Mouse (Mus musculus): ENCODE measurements at regions not wholly inside any gene's neighbourhood (a gene's known extent, or its start where the extent isn't known, plus 50 kb on each side); places are given as distances from the start of the nearest gene placed in this dataset.

GRCm38 (mm10) chr9:47909051-47909450 is 252.8 kb upstream of the Nxpe4 start:
- no peak for DNase-seq

DNA sequence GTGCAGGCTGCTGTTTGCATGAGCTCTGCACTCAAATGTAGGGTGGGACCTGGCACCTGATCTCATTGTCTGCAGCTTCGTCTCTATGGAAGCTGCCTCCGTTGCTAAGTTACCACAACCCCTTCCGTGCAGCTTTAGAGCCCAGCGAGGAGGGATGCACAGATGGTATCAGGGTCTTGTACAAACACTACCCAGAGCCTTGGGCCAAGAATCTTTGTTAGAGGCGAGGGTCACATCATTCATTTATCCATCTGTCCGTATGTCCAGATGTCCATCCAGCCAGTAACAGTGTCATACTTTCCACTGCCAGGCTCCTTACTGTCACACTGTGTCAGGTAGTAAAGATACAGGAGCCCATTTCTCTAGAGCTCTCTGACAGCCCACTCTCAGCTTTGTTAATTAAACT is 251.3 kb upstream of the Nxpe4 start:
- DNase-seq = peak; percentile 47

GRCm38 (mm10) chr9:47912823-47913222 is 249.0 kb upstream of the Nxpe4 start:
- no peak for DNase-seq

DNA sequence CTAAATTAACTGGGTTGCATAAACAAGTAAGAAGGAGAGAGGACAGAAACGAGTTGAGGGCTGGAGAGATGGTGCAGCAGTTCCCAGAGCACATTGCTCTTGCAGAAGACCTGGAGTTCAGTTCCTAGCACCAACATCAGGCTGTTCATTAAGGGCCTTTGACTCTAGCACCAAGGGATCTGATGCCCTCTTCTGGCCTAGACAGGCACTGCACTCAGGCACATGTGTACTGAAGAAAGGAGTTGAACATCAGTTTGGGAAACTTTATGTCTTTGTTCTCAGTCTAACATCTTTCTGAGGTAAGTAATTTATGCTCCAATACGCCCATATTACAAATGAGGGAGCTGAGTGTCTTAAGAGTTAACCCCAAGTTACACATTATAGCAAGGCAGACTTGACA is 226.5 kb upstream of the Nxpe4 start:
- DNase-seq = no peak

DNA sequence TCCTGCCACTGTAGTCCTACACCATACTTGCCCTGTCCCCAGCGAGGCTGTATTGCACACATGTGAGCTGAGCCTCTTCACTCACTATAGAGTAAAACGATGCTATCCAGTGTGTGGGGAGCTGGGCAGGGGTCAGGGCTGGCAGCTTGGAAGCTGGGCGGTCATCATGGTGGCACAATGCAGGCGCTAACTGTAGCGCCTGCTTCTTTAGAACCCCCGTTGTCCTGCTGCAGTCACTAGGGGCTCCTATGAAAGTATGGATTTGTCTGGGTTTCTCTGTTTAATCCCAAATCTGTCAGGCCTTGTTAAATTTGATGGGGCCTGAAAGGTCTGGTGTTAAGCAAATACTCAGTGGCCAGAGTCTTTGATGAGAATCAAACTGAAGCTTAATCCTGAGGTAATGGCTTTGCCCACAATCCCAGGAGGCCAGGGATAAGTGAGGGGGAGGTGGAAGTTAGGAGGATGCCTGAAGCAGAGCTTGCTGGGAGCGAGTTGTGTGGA is 225.8 kb upstream of the Nxpe4 start:
- DNase-seq = no peak

DNA sequence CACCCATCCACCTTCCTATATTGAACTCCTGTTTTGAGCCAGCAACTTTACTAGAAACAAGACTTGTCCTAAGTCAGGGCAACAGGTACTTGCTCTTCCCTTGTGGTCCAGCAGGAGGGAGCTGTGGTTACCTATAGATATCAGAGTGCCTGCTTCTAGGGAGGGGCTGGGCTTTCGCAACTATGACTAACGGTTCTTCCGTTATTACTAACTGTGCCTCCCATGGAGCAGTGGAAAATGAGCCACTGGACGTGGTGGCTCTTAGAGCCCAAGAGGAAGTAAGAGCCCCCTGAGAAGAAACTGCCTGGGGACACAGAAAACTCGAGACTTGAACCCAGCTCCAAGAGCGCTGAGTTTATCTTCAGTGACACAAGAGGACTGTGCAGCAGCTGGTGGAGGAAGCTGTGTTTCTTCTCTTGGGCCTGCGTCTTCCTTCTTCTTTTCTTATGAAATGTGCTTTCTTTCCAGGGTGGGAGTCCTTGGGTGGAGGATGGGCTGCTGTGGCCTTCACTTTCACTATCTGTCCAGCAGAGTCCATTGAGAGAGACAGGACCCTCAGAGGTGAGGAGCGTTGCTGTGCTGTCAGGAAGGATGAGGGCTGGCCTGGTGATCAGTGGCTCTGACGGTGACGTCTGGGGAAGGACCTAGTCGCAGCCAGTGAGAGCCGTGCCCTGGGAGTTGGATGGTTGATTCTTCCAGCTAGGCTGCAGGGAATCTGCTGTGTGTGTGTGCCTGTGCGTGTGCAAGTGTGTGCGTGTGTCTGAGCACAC is 222.7 kb upstream of the Nxpe4 start:
- DNase-seq = no peak

- peak; percentile 33 for DNase-seq
Observed at GRCm38 (mm10) chr9:47942761-47943583, 218.9 kb upstream of the Nxpe4 start.

GRCm38 (mm10) chr9:47946226-47946625 is 215.6 kb upstream of the Nxpe4 start:
- no peak for DNase-seq

- DNase-seq = peak; percentile 73
Observed at GRCm38 (mm10) chr9:47957881-47958280, 203.9 kb upstream of the Nxpe4 start.

DNA sequence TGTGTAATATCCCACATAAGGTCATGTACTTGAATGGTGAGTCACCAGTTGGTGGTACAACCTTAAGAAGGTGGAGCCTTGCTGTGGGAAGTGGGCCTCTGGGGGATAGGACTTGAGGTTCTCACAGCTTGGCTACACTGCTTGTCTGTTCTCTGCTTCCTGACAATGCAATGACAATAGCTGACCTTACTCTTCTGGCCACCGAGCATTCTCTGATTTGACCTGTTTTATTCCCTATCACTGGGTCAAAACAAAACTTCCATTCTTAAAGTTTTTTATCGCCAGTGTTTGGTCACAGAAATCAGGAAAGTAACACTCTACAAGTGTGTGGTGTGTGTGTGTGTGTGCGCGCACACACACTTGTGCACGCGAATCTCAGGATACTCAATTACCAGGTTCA is 203.0 kb upstream of the Nxpe4 start:
- DNase-seq = no peak

GRCm38 (mm10) chr9:47961176-47961575 is 200.6 kb upstream of the Nxpe4 start:
- DNase-seq = no peak

GRCm38 (mm10) chr9:47962161-47962560 is 199.7 kb upstream of the Nxpe4 start:
- no peak for DNase-seq

- no peak for DNase-seq
Observed at GRCm38 (mm10) chr9:47962589-47962988, 199.2 kb upstream of the Nxpe4 start.

DNA sequence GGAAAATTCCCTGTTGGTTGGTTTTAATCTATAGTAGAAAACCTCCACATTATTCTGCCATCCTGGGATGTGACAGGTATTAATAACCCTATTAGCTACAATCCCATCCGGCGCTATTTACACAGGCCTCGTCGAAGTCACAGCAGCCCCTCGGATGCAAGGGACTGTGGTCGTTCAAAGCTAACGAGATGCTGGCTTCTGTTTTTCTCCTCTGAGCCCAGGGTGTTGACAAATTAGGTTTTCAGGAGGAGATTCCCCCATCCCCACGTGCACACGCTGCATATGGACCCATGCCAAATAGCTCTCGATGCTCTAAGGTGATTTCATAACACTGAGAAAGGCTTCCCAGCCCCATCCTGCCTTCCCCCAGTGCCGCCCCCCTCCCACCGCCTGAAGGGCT is 188.7 kb upstream of the Nxpe4 start:
- DNase-seq = no peak

- DNase-seq = no peak
Observed at GRCm38 (mm10) chr9:47985356-47986111, 176.3 kb upstream of the Nxpe4 start.

DNA sequence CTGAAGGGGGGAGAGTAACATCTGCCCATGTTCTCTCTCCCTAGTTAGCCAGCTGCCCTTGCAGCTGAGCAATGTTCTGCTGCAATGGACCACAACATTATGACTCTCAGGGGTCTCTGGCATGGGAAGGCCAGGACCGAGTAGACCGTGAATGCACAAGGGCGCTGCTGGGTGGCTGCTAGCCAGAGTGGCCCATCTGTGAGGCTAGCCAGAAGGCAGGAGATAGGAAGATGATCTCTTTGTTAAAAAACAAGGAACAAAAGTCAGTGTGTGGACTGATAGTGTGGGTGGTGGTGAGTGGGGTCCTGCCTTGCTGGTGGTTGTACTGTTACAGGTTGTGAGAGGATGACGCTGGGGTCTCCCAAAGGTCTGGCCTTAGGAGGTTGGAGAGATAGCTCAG is 174.6 kb upstream of the Nxpe4 start:
- DNase-seq = no peak

DNA sequence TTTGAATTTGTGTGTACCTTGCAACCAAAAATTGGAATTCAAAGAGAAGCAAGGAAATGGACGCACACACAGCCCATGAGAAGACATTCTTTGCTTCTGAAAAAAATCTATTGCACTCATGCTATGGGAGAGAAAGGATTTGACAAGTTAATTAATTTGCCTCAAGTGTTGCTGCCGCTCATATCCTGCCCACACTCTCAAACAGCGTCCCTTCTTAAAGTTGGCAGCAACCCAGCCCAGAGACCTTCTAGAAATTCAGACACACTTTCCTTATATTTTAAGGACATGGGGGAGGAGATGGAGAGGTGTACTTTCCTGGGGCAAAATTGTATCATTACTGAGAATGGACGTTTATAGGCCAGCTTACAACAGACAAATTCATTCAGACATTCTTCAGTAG is 167.2 kb upstream of the Nxpe4 start:
- DNase-seq = peak; percentile 39

DNA sequence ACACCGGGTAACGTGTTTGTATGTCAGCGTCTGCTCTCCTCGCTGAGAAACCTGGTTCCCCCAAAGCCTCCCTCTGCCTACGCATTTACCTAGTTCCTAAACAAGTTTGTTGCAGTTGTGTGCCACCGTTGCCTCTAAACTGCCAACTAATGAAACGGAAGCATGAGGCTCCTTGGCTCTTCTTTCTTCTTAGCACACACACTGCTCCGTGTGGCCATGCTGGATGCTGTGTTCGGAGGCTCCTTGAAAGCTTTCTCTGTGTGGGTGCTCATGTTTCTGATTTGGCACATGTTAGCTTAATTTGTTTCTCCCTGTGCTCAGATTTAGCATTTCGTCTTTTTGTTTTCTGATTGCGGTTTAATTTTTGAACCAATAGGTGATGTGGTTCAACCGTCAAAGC is 162.2 kb upstream of the Nxpe4 start:
- DNase-seq = peak; percentile 21

GRCm38 (mm10) chr9:48029021-48029420 is 132.8 kb upstream of the Nxpe4 start:
- peak; percentile 44 for DNase-seq

GRCm38 (mm10) chr9:48030839-48031238 is 131.0 kb upstream of the Nxpe4 start:
- DNase-seq = no peak

GRCm38 (mm10) chr9:48035959-48036358 is 125.9 kb upstream of the Nxpe4 start:
- no peak for DNase-seq

DNA sequence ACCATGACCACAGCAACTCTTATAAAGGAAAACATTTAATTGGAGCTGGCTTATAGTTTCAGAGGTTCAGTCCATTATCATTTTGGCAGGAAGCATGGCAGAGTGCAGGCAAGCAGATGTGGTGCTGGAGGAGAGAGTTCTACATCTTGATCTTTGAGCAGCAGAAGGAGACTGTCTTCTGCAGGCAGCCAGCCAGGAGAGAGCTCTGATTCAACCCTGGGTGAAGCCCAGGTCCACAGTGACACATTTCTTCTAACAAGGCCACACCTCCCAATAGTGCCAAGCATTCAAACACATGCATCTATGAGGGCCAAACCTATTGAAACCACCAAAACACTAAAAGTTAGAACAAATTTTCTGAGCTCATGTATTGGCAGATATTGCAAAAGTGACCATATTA is 117.0 kb upstream of the Nxpe4 start:
- no peak for DNase-seq

DNA sequence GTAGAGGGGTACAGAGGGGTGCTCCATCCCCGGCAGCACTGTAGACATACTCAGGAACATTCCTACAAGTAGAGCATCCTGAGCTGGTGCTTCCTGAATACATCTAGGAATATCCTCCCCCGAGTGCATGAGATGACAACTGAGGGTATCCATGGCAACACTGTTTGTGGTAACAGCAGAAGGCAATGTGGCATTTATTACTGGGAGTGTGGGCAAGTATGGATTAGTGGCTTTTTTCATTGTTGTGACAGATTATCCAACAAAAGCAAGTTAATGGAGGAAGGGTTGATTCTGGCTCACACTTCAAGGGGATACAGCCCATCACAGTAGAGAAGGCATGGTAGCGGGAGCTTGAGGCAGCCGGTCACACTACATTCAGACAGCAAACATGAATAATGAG is 114.0 kb upstream of the Nxpe4 start:
- peak; percentile 63 for DNase-seq
